Mouse (Mus musculus): Measurements from ENCODE around the gene Ppp1r14b. TPM values are rescaled to one million over a fixed set of nuclear protein-coding genes. Genes with fewer than 3 reads are reported as not detected.
A peak's percentile ranks its signal among the peaks of the same experiment; 100 is the strongest.

Ppp1r14b gene
- polyA plus RNA-seq, 2 experiments: 277 to 282 TPM

DNA sequence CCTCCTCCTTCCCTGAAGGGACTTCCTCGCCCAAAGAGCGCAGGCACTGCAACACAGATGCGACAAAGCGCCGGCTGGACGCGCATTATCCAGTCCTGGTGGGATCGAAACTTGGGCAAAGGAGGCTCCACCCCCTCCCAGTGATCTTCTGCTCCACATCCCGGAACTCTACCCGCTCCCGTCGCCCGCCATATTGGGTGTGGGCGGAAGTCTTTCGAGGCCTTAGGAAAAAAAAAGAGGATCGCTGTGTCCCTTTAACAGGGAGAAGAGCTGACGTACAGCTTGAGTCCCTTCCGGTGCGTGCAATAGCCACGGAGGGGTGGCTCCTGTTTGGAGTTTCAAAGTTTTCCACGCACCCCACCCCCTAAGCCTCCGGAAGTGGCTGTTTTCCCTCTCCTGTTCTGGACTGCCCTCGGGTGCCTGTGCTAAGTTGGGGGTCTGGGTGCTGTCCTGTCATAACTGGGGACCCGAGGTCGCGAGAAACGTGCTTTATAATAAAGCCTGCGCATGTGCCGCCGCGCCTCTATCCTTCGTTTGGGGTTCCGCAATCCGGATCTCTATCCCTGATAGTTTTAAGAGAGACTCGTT is 23.3 kb upstream of the Ppp1r14b start:
- H3K4me2 ChIP-seq (replicated peaks; ENCODE audit: low read depth, low read length, severe bottlenecking): peak overlapping the region; percentile 98
- ATAC-seq (ENCODE audit: low FRiP score, low read depth): peak; percentile 86
- H3K27me3 ChIP-seq (ENCODE audit: control insufficient read depth, insufficient read depth, low read length): no peaks in the 10 kb centered on the region
- H3K27ac ChIP-seq (replicated peaks; ENCODE audit: low read depth, low read length): peak overlapping the region; percentile 92
- peak; percentile 92 for DNase-seq (ENCODE audit: low spot score)
- WGBS: under 1% methylated on average over 35 of the region's 35 CpGs
- TF ChIP-seq POLR2A (IDR thresholded peaks at IDR 0.05; ENCODE audit: borderline replicate concordance, extremely low read depth, insufficient read depth, insufficient read length): 0 out of 2 replicates have a peak, but pooled peaks have one; percentile 9
- H3K9me3 ChIP-seq (ENCODE audit: control insufficient read depth, low read length): no peaks in the 10 kb centered on the region
- peaks cover 18% of the 10 kb centered on the region for H3K4me1 ChIP-seq (ENCODE audit: control insufficient read depth, insufficient read depth, low read length)
- peaks cover 32% of the 10 kb centered on the region for H3K36me3 ChIP-seq (ENCODE audit: control insufficient read depth, insufficient read depth, low read length)
- peak overlapping the region; percentile 70 for H3K9ac ChIP-seq (ENCODE audit: low read depth, low read length, severe bottlenecking)
- peak overlapping the region; percentile 62 for H3K4me3 ChIP-seq (replicated peaks; ENCODE audit: low read length)

DNA sequence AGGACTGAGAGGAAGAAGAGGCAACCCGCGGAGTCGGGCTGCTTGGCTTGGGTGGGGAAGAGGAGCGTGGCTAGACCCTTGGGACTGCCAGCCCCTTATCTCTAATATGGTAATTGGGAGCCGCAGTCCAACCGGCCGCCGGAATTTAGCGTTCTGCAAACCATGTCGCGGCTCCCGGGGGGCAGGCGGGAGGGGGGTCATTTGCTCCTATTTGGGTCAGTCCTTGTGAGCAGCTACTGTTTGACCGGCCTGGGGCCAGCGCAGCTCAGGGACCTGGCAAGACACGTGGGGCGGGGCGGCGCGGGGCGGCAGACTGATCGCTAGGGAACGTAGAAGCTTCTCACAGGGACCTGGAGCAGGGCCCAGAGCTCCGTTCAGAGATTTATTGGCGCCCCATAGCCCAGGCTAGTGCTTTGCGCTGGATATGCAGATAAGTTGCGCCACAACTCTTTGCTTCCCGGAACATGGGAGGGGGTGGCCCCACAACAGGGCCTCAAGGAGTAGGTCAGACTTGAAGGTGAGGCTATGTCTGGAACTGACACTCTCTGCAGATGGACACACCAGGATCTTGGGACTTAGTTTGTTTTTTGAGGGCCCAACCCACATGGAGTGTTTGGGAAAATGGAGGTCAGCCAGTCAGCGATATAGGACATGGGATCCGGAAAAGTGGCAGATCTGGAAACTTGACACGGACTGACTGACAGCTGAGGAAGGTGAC is 22.6 kb upstream of the Ppp1r14b start:
- Histone ChIP-seq H3K27me3 (ENCODE audit: control insufficient read depth, insufficient read depth, low read length) (no peaks in the 10 kb centered on the region), H3K9ac (ENCODE audit: low read depth, low read length, severe bottlenecking) (peak overlapping the region; percentile 70), H3K27ac (replicated peaks; ENCODE audit: low read depth, low read length) (peak overlapping the region; percentile 92), H3K9me3 (ENCODE audit: control insufficient read depth, low read length) (no peaks in the 10 kb centered on the region), H3K4me2 (replicated peaks; ENCODE audit: low read depth, low read length, severe bottlenecking) (peak overlapping the region; percentile 98), H3K36me3 (ENCODE audit: control insufficient read depth, insufficient read depth, low read length) (peaks cover 38% of the 10 kb centered on the region), H3K4me3 (replicated peaks; ENCODE audit: low read length) (peak overlapping the region; percentile 62), H3K4me1 (ENCODE audit: control insufficient read depth, insufficient read depth, low read length) (peaks cover 18% of the 10 kb centered on the region)
- WGBS: 2% methylated on average over 31 of the region's 31 CpGs
- ATAC-seq (ENCODE audit: low FRiP score, low read depth) (0 out of 2 replicates have a peak, but pooled peaks have one; percentile 4), DNase-seq (ENCODE audit: low spot score) (peak; percentile 30)
- no peak for TF ChIP-seq POLR2A (IDR thresholded peaks at IDR 0.05; ENCODE audit: borderline replicate concordance, extremely low read depth, insufficient read depth, insufficient read length)

DNA sequence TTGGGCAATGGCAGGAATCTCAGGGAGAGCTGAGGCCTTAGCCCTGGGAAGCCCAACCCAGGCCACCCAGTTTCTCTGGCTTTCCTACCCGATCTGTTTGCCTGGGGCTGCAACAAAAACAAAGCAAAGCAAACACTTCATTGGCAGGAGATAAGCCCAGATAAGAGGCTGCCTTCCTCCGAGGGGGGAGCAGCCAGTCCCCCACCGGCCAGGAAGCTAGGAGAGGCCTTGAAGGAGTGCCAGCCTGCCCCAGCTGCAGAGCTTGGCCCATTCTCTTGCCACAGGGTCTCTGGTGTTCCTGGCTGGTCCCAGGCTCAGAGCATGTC is 22.1 kb upstream of the Ppp1r14b start:
- Histone ChIP-seq H3K9me3 (ENCODE audit: control insufficient read depth, low read length) (no peaks in the 10 kb centered on the region), H3K27me3 (ENCODE audit: control insufficient read depth, insufficient read depth, low read length) (no peaks in the 10 kb centered on the region), H3K9ac (ENCODE audit: low read depth, low read length, severe bottlenecking) (peak overlapping the region; percentile 70), H3K4me1 (ENCODE audit: control insufficient read depth, insufficient read depth, low read length) (peaks cover 18% of the 10 kb centered on the region), H3K27ac (replicated peaks; ENCODE audit: low read depth, low read length) (no peak overlapping the region), H3K36me3 (ENCODE audit: control insufficient read depth, insufficient read depth, low read length) (peaks cover 43% of the 10 kb centered on the region), H3K4me2 (replicated peaks; ENCODE audit: low read depth, low read length, severe bottlenecking) (peak overlapping the region; percentile 98), H3K4me3 (replicated peaks; ENCODE audit: low read length) (peak overlapping the region; percentile 62)
- WGBS: 9% methylated on average over 3 of the region's 3 CpGs
- no peak for DNase-seq (ENCODE audit: low spot score)
- TF ChIP-seq POLR2A (IDR thresholded peaks at IDR 0.05; ENCODE audit: borderline replicate concordance, extremely low read depth, insufficient read depth, insufficient read length): no peak
- no peak for ATAC-seq (ENCODE audit: low FRiP score, low read depth)

DNA sequence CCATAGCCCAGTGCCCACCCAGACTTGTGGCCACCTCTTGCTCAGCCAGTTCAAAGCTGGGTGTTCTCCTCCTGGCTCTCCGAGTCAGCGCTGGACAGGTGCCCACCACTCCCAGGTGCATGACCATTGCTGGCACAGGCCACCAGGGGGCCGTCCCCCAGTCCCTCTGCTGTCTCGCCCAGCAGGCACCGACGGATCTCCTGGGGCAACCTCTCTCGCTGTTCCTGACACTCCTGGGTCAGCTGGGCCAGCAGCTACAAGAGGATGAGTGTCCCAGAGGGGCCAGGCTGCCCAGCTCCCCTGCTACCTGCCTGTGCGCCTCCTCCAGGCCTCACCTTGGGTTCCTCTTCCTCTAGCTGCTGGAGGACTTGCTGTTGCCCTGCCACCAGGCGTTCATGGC is 20.7 kb upstream of the Ppp1r14b start:
- H3K4me2 ChIP-seq (replicated peaks; ENCODE audit: low read depth, low read length, severe bottlenecking): no peak overlapping the region
- WGBS: 48% methylated on average over 9 of the region's 9 CpGs
- no peaks in the 10 kb centered on the region for H3K27me3 ChIP-seq (ENCODE audit: control insufficient read depth, insufficient read depth, low read length)
- peaks cover 18% of the 10 kb centered on the region for H3K4me1 ChIP-seq (ENCODE audit: control insufficient read depth, insufficient read depth, low read length)
- no peaks in the 10 kb centered on the region for H3K9me3 ChIP-seq (ENCODE audit: control insufficient read depth, low read length)
- H3K4me3 ChIP-seq (replicated peaks; ENCODE audit: low read length): no peak overlapping the region
- no peak for ATAC-seq (ENCODE audit: low FRiP score, low read depth)
- peaks cover 51% of the 10 kb centered on the region for H3K36me3 ChIP-seq (ENCODE audit: control insufficient read depth, insufficient read depth, low read length)
- no peak for DNase-seq (ENCODE audit: low spot score)
- no peak overlapping the region for H3K27ac ChIP-seq (replicated peaks; ENCODE audit: low read depth, low read length)
- no peak for TF ChIP-seq POLR2A (IDR thresholded peaks at IDR 0.05; ENCODE audit: borderline replicate concordance, extremely low read depth, insufficient read depth, insufficient read length)
- no peak overlapping the region for H3K9ac ChIP-seq (ENCODE audit: low read depth, low read length, severe bottlenecking)

DNA sequence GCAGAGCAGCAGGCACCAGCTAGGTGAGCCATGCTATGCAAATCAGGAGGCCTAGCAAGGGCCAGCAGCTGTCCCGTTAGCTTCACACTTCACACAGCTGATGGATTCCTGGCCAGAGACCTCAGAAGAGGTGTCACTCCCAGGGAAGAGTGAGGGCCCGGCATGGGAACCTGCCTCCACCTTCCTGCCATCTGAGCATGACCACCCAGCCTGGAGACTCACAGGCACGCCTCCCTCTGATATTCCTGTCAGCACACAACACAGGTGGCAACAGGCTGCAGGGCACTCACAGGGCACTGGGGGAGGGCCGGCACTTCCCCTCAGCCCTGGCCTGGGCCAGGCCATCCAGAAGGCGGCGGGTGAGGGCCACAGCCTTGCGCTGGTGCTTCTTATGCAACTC is 19.3 kb upstream of the Ppp1r14b start:
- DNase-seq (ENCODE audit: low spot score) (no peak), ATAC-seq (ENCODE audit: low FRiP score, low read depth) (no peak)
- Histone ChIP-seq H3K9ac (ENCODE audit: low read depth, low read length, severe bottlenecking) (no peak overlapping the region), H3K36me3 (ENCODE audit: control insufficient read depth, insufficient read depth, low read length) (peaks cover 65% of the 10 kb centered on the region), H3K4me2 (replicated peaks; ENCODE audit: low read depth, low read length, severe bottlenecking) (no peak overlapping the region), H3K27ac (replicated peaks; ENCODE audit: low read depth, low read length) (no peak overlapping the region), H3K4me1 (ENCODE audit: control insufficient read depth, insufficient read depth, low read length) (peaks cover 10% of the 10 kb centered on the region), H3K4me3 (replicated peaks; ENCODE audit: low read length) (no peak overlapping the region), H3K9me3 (ENCODE audit: control insufficient read depth, low read length) (no peaks in the 10 kb centered on the region), H3K27me3 (ENCODE audit: control insufficient read depth, insufficient read depth, low read length) (no peaks in the 10 kb centered on the region)
- WGBS: 74% methylated on average over 7 of the region's 7 CpGs
- no peak for TF ChIP-seq POLR2A (IDR thresholded peaks at IDR 0.05; ENCODE audit: borderline replicate concordance, extremely low read depth, insufficient read depth, insufficient read length)
